Mouse (Mus musculus) urinary bladder, postnatal 10 days (tissue): ENCODE results near the gene Rnaseh2c.
A peak's percentile ranks its signal among the peaks of the same experiment; 100 is the strongest.

Experiments
- DNase-seq: peaks from one replicate; pipeline ENCODE4 v3.0.0; 2022; ENCODE audit warnings: low spot score

Rnaseh2c gene

GRCm38 (mm10) chr19:5636036-5636570 is 34.4 kb downstream of the Rnaseh2c start:
- no peak for DNase-seq

GRCm38 (mm10) chr19:5636571-5637041 is 34.9 kb downstream of the Rnaseh2c start:
- DNase-seq = no peak

DNA sequence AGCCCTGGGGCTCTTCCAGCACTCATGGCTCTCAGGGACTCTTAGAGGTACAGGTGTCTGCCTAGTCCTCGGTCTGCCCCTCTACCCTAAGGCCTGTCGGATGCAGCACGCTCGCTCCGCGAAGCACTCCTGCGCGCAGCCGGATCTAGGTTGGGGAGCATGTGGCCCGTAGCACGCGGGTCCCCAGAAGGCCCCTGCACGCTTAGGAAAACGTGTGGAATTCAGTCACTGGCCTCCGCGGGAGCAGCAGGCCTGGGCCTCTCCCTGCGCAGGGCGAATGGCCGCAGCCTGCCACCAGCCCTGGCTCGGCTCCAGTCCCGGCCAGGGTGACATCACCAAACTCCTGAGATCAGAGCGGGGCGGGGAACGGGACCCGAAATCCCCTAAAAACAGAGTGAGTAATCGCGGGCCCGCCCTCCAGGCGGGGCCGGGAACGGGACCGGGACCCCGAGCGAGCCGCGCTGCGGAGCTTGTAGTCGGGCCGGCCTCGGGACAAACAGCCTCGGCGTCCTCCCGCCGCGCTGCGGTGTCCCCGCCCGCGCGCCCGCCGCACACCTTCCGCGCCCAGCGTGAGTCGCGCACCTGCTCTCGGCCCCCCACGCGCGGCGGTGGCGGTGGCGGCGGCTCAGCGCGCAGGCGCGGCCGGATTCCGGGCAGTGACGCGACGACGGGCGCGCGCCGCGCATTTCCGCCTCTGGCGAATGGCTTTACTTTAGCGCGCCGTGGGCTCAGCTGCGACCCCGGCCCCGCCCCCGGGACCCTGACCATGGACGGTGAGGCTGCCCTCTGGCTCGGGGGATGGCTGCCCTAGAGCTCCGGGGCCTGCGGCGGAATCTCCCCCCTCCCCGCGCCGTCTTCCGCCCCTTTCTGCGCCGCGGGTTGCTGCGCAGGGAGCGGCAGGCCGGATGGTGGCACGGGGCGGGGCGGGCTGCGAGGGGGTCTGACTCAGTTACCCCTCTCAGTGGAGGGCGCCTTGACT is 35.7 kb downstream of the Rnaseh2c start, which contains the start of gene Rela:
Gene Rela (plus strand): TSS at position 415 of the 979 bp plus-strand sequence.
- peak; percentile 61 for DNase-seq

DNA sequence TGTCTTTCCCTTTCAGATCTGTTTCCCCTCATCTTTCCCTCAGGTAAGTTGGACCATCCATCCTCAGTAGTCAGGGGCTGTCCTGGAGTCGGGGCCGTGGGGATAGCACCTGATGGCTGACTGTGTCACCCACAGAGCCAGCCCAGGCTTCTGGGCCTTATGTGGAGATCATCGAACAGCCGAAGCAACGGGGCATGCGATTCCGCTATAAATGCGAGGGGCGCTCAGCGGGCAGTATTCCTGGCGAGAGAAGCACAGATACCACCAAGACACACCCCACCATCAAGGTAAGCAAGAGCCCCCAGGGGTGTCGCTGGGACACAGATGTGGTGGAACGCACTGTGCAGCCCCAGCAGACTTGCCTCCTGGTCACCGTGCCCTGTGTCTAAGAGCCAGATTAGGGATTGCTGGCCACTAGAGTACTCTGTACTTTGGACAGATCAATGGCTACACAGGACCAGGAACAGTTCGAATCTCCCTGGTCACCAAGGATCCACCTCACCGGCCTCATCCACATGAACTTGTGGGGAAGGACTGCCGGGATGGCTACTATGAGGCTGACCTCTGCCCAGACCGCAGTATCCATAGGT is 36.8 kb downstream of the Rnaseh2c start:
- no peak for DNase-seq

DNA sequence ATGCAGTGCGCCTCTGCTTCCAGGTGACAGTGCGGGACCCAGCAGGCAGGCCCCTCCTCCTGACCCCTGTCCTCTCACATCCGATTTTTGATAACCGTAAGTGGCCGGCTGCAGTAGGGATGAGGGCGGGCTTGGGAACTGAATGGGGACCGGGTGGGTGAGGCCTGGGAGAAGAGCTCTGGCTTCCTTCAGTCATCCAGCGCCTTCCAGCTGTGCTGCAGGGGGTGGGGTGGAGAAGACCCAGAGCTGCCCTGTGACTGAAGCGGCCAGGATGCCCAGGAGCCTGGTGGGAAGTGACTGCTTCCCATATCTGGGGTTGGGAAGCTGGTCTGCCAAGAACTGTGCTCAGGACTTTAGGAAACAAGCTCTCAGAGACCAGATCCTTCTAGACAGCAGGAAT is 38.7 kb downstream of the Rnaseh2c start:
- no peak for DNase-seq

- no peak for DNase-seq
Measured at GRCm38 (mm10) chr19:5641021-5641420, 39.3 kb downstream of the Rnaseh2c start.

DNA sequence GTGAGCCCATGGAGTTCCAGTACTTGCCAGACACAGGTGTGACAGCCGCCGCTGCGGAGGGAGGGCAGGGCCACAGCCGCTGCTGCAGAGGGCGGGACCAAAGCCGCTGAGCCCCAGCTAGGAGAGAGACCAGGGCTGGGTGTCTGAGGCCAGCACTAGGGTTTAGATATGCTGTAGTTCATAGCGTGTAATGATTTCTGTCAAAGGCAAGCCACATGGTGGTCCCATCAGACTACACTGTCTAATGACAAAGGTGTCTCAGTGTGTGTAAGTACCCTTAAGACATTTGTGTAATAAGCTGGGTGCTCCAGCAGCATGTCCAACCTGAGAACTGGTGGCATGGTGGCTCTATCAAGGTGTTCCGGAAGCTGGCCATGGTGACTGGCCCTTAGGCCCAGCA is 40.0 kb downstream of the Rnaseh2c start:
- no peak for DNase-seq

GRCm38 (mm10) chr19:5645280-5645679 is 43.6 kb downstream of the Rnaseh2c start:
- no peak for DNase-seq

GRCm38 (mm10) chr19:5646731-5647330 is 45.2 kb downstream of the Rnaseh2c start:
- no peak for DNase-seq

DNA sequence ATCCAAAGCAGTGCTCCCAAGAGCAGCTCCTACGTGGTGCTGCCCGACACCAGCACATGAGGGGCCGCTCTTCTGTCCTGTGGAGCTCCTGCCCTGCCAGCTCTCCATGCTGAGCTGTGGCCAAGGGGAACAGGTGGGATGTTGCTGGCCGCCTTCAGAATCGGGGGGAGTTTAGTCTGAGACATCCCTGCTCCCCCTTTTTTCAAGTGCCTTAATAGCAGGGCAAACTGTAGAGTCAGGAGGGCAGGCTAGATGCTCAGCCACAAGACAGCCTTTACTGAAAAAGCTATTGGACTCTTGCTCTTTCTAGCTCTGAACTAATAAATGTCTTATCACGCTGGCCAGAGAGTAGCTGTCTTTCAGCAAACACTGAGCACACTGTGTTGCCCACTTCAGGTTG is 46.1 kb downstream of the Rnaseh2c start:
- DNase-seq = no peak

DNA sequence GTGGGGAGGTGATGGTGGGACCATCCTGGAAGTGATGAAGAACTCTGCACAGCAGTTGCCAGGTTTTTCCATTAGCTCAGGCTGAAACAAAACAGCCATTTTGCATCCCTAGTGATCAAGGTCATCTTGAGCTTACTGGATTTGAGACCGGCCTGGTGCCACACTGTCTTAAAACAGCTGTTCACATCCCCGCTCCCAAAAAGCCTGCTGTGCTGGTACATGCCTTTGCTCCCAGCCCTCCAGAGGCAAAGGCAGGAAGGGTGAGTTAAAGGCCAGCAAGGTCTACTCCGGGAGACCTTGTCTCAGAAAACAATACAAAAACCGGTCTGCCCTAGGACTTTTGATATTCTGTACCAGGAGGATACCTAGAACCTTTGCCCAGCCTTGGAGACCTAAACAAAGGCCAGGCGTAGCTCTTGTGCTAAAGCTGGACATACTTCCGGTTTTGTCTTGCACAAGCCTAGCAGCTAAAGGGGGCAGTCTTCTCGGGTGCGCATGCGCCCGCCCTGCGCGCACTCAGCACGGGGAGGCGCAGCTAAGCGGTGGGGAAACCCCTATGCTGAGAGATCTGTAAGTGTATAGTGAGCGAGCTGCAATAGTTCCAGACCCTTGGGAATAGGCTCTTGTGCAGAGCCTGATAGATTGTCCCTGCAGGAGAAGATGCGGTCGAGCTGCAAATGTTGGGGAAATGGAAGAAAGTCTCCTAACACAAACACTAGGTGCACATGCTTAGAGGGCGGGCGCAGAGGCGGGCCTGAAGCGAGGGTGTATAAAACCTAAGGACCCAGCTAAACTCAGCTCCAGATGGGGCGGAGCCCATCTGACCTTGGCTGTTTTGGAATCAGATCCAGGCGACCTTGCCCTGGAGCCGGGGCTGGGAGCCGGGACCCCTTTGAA is 47.0 kb downstream of the Rnaseh2c start:
- no peak for DNase-seq

DNA sequence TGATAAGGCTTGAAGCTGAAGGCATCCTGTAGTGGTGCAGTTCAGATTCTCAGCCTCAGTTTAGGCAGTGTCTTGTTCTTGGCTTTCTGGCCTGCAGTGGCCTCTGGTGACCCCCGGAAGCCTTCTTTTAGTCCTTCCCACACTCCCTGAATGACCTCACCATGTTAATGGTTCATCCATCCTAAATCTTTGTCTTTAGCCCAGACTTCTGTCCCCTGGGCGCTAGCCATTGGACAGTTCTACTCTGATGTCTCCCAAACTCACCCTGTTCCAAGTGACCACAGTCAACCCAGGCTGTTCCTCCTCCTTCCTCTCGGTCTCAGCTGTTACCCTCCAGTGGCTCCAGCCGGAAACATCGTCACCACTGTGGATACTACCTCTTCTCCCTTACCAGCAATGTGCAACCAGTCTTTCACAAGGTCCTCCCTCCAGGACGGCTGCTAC is 47.6 kb downstream of the Rnaseh2c start:
- no peak for DNase-seq

GRCm38 (mm10) chr19:5651502-5652274 is 50.0 kb downstream of the Rnaseh2c start:
- DNase-seq = no peak

- no peak for DNase-seq
Measured at GRCm38 (mm10) chr19:5652570-5652969, 50.9 kb downstream of the Rnaseh2c start.

GRCm38 (mm10) chr19:5653969-5654719 is 52.5 kb downstream of the Rnaseh2c start:
- DNase-seq = no peak

- no peak for DNase-seq
Measured at GRCm38 (mm10) chr19:5654720-5655298, 53.1 kb downstream of the Rnaseh2c start.
